Mouse (Mus musculus): ENCODE data around the gene Mdm2. TPM values are rescaled to one million over a fixed set of nuclear protein-coding genes. Genes with fewer than 3 reads are reported as not detected.
A peak's percentile ranks its signal among the peaks of the same experiment; 100 is the strongest.

The Mdm2 gene
- total and polyA plus RNA-seq, 3 experiments: 79.8 to 136 (median 112) TPM

GRCm38 (mm10) chr10:117712871-117713270 is 2.3 kb upstream of the Mdm2 start:
- in situ Hi-C loops (cut with MboI; ENCODE audit: low pct_ligation_motif_present, low pct_unique_long_range_greater_than_20kb, low sequenced_read_pairs): no loop called here
- H3K4me3 ChIP-seq (replicated peaks in 1 of 3; ENCODE audit: low read depth in 2 of 3, low read length in 2 of 3, poor library complexity in 1 of 3): no peak overlapping the region
- DNase-seq (ENCODE audit: extremely low read depth): no peak
- peaks cover 4 to 7% of the 10 kb centered on the region in 2 experiments for H3K36me3 ChIP-seq (replicated peaks in 1 of 2; ENCODE audit: control insufficient read depth in 1 of 2, insufficient read depth in 1 of 2, low read length in 1 of 2)
- TF ChIP-seq ZNF384 (IDR thresholded peaks at IDR 0.05; ENCODE audit: low read depth, low read length): 0 out of 2 replicates have a peak, but pooled peaks have one; percentile 35
- no peak for TF ChIP-seq KAT2A (IDR thresholded peaks at IDR 0.05; ENCODE audit: insufficient replicate concordance, low read length)
- no peaks in the 10 kb centered on the region for H3K27me3 ChIP-seq (replicated peaks)
- 0 out of 2 replicates have a peak overlapping the region, but pooled peaks have one; percentile 0 for H3K27ac ChIP-seq (ENCODE audit: insufficient read depth, low read depth)
- no peaks in the 10 kb centered on the region for H3K9me3 ChIP-seq (replicated peaks; ENCODE audit: low read length)
- H3K4me1 ChIP-seq (ENCODE audit: control insufficient read depth in 1 of 2, insufficient read depth in 2 of 2): peaks cover 15 to 53% of the 10 kb centered on the region in 2 experiments
- no peak overlapping the region for H3K9ac ChIP-seq (ENCODE audit: insufficient read depth, low read depth)
- H3K4me2 ChIP-seq (ENCODE audit: insufficient read depth, low read depth, poor library complexity, severe bottlenecking): no peak overlapping the region
- H3K79me2 ChIP-seq (replicated peaks; ENCODE audit: control insufficient read depth, extremely low read depth, insufficient read depth, poor library complexity, severe bottlenecking): peaks cover 17% of the 10 kb centered on the region
- dilution Hi-C loops (cut with MboI; ENCODE audit: extremely low pct_ligation_motif_present, extremely low pct_unique_long_range_greater_than_20kb, low sequenced_read_pairs): no loop called here

- dilution Hi-C loops (cut with MboI; ENCODE audit: extremely low pct_ligation_motif_present, extremely low pct_unique_long_range_greater_than_20kb, low sequenced_read_pairs): no loop called here
- no peaks in the 10 kb centered on the region for H3K27me3 ChIP-seq (replicated peaks)
- no peaks in the 10 kb centered on the region for H3K9me3 ChIP-seq (replicated peaks; ENCODE audit: low read length)
- H3K4me2 ChIP-seq (ENCODE audit: insufficient read depth, low read depth, poor library complexity, severe bottlenecking): no peak overlapping the region
- TF ChIP-seq JUN (IDR thresholded peaks at IDR 0.05; ENCODE audit: insufficient read depth, low read depth, low read length) (no peak), ZMIZ1 (IDR thresholded peaks at IDR 0.05; ENCODE audit: low read depth, low read length) (no peak), ZNF384 (IDR thresholded peaks at IDR 0.05; ENCODE audit: low read depth, low read length) (no peak)
- no peak overlapping the region for H3K4me3 ChIP-seq (replicated peaks in 1 of 3; ENCODE audit: low read depth in 2 of 3, low read length in 2 of 3, poor library complexity in 1 of 3)
- peaks cover 23% of the 10 kb centered on the region for H3K79me2 ChIP-seq (replicated peaks; ENCODE audit: control insufficient read depth, extremely low read depth, insufficient read depth, poor library complexity, severe bottlenecking)
- peaks cover 15 to 53% of the 10 kb centered on the region in 2 experiments for H3K4me1 ChIP-seq (ENCODE audit: control insufficient read depth in 1 of 2, insufficient read depth in 2 of 2)
- H3K36me3 ChIP-seq (replicated peaks in 1 of 2; ENCODE audit: control insufficient read depth in 1 of 2, insufficient read depth in 1 of 2, low read length in 1 of 2): peaks cover 6 to 13% of the 10 kb centered on the region in 2 experiments
- in situ Hi-C loops (cut with MboI; ENCODE audit: low pct_ligation_motif_present, low pct_unique_long_range_greater_than_20kb, low sequenced_read_pairs): no loop called here
- DNase-seq (ENCODE audit: extremely low read depth): no peak
- peak overlapping the region; percentile 92 for H3K27ac ChIP-seq (ENCODE audit: insufficient read depth, low read depth)
- peak overlapping the region; percentile 87 for H3K9ac ChIP-seq (ENCODE audit: insufficient read depth, low read depth)
Observed at GRCm38 (mm10) chr10:117712191-117712754, 1.7 kb upstream of the Mdm2 start.

GRCm38 (mm10) chr10:117711408-117711807 is 850 bp upstream of the Mdm2 start:
- peaks cover 13 to 22% of the 10 kb centered on the region in 2 experiments for H3K36me3 ChIP-seq (replicated peaks in 1 of 2; ENCODE audit: control insufficient read depth in 1 of 2, insufficient read depth in 1 of 2, low read length in 1 of 2)
- TF ChIP-seq EP300 (IDR thresholded peaks at IDR 0.05; ENCODE audit: low read length): no peak
- no peak for TF ChIP-seq SIN3A (IDR thresholded peaks at IDR 0.05; ENCODE audit: low read length)
- no peak for TF ChIP-seq POLR2A (IDR thresholded peaks at IDR 0.05; ENCODE audit: low read depth, low read length)
- TF ChIP-seq MAZ (IDR thresholded peaks at IDR 0.05; ENCODE audit: low read depth, low read length): no peak
- TF ChIP-seq ZKSCAN1 (IDR thresholded peaks at IDR 0.05; ENCODE audit: borderline replicate concordance, low read depth, low read length): no peak
- TF ChIP-seq NRF1 (IDR thresholded peaks at IDR 0.05; ENCODE audit: low read depth, low read length): no peak
- no peak for TF ChIP-seq PAX5 (IDR thresholded peaks at IDR 0.05; ENCODE audit: low read length)
- TF ChIP-seq SMC3 (IDR thresholded peaks at IDR 0.05; ENCODE audit: low read depth, low read length): no peak
- TF ChIP-seq KAT2A (IDR thresholded peaks at IDR 0.05; ENCODE audit: insufficient replicate concordance, low read length): no peak
- no peak for TF ChIP-seq UBTF (IDR thresholded peaks at IDR 0.05; ENCODE audit: low read depth, low read length)
- no peak for TF ChIP-seq ETS1 (conservative IDR thresholded peaks at IDR 0.05; ENCODE audit: low read depth, low read length)
- no peak for TF ChIP-seq MAX (IDR thresholded peaks at IDR 0.05; ENCODE audit: low read length)
- TF ChIP-seq ELF1 (IDR thresholded peaks at IDR 0.05; ENCODE audit: low read depth, low read length): no peak
- H3K9ac ChIP-seq (ENCODE audit: insufficient read depth, low read depth): peak overlapping the region; percentile 87
- in situ Hi-C loops (cut with MboI; ENCODE audit: low pct_ligation_motif_present, low pct_unique_long_range_greater_than_20kb, low sequenced_read_pairs): no loop called here
- peak overlapping the region; percentile 92 for H3K27ac ChIP-seq (ENCODE audit: insufficient read depth, low read depth)
- peak overlapping the region; percentile 83 for H3K4me2 ChIP-seq (ENCODE audit: insufficient read depth, low read depth, poor library complexity, severe bottlenecking)
- peaks cover 32% of the 10 kb centered on the region for H3K79me2 ChIP-seq (replicated peaks; ENCODE audit: control insufficient read depth, extremely low read depth, insufficient read depth, poor library complexity, severe bottlenecking)
- peaks cover 20 to 54% of the 10 kb centered on the region in 2 experiments for H3K4me1 ChIP-seq (ENCODE audit: control insufficient read depth in 1 of 2, insufficient read depth in 2 of 2)
- dilution Hi-C loops (cut with MboI; ENCODE audit: extremely low pct_ligation_motif_present, extremely low pct_unique_long_range_greater_than_20kb, low sequenced_read_pairs): no loop called here
- DNase-seq (ENCODE audit: extremely low read depth): no peak
- H3K9me3 ChIP-seq (replicated peaks; ENCODE audit: low read length): no peaks in the 10 kb centered on the region
- peak overlapping the region; percentile 28 to 90 (median 45) for H3K4me3 ChIP-seq (replicated peaks in 1 of 3; ENCODE audit: low read depth in 2 of 3, low read length in 2 of 3, poor library complexity in 1 of 3)
- H3K27me3 ChIP-seq (replicated peaks): no peaks in the 10 kb centered on the region
